Mouse (Mus musculus) heart, adult 18-20 months (tissue): ENCODE measurements at regions not wholly inside any gene's neighbourhood (a gene's known extent, or its start where the extent isn't known, plus 50 kb on each side); places are given as distances from the start of the nearest gene placed in this dataset.
A peak's percentile ranks its signal among the peaks of the same experiment; 100 is the strongest.

Source experiments
- DNase-seq, 2 experiments: peaks; one replicate each; pipeline ENCODE4 v3.0.0; 2021 to 2022; ENCODE audit warnings: mixed read lengths in 1 of 2

GRCm38 (mm10) chr14:61819251-61819650, 212.0 kb downstream of the Kcnrg start:
- no peak for DNase-seq

GRCm38 (mm10) chr14:61834291-61834936, 227.2 kb downstream of the Kcnrg start:
- DNase-seq, result no peak

- DNase-seq, result no peak
Observed at GRCm38 (mm10) chr14:61835729-61836128, 228.5 kb downstream of the Kcnrg start.

GRCm38 (mm10) chr14:61836231-61836630, 229.0 kb downstream of the Kcnrg start:
- no peak for DNase-seq

GRCm38 (mm10) chr14:61836965-61837364, 229.7 kb downstream of the Kcnrg start:
- no peak for DNase-seq

- DNase-seq, result no peak
Observed at GRCm38 (mm10) chr14:61837851-61838250, 230.6 kb downstream of the Kcnrg start.

- DNase-seq, result no peak
Observed at GRCm38 (mm10) chr14:61842476-61842875, 235.2 kb downstream of the Kcnrg start.

GRCm38 (mm10) chr14:61846441-61846840, 239.2 kb downstream of the Kcnrg start:
- DNase-seq, result no peak

- no peak for DNase-seq
Observed at GRCm38 (mm10) chr14:61850244-61850643, 243.0 kb downstream of the Kcnrg start.

- DNase-seq, result peak in 1 of 2 experiments; percentile 18
Observed at GRCm38 (mm10) chr14:61857616-61858015, 250.4 kb downstream of the Kcnrg start.

- DNase-seq, result no peak
Observed at GRCm38 (mm10) chr14:61860688-61861087, 253.4 kb downstream of the Kcnrg start.

GRCm38 (mm10) chr14:61861357-61861958, 254.2 kb downstream of the Kcnrg start:
- peak in 1 of 2 experiments; percentile 46 for DNase-seq

- no peak for DNase-seq
Observed at GRCm38 (mm10) chr14:61862931-61863330, 255.7 kb downstream of the Kcnrg start.

GRCm38 (mm10) chr14:61863475-61863874, 256.2 kb downstream of the Kcnrg start:
- DNase-seq, result peak; percentile 22 to 25

- DNase-seq, result no peak
Observed at GRCm38 (mm10) chr14:61866532-61867268, 259.4 kb downstream of the Kcnrg start.

GRCm38 (mm10) chr14:61874206-61874605, 266.9 kb downstream of the Kcnrg start:
- DNase-seq, result no peak

- no peak for DNase-seq
Observed at GRCm38 (mm10) chr14:61879416-61879815, 272.2 kb downstream of the Kcnrg start.

- no peak for DNase-seq
Observed at GRCm38 (mm10) chr14:61880514-61881259, 273.4 kb downstream of the Kcnrg start.

- no peak for DNase-seq
Observed at GRCm38 (mm10) chr14:61885241-61886015, 278.2 kb downstream of the Kcnrg start.

- peak; percentile 25 for DNase-seq
Observed at GRCm38 (mm10) chr14:61889626-61890025, 282.4 kb downstream of the Kcnrg start.

- no peak for DNase-seq
Observed at GRCm38 (mm10) chr14:61893786-61894185, 286.5 kb downstream of the Kcnrg start.

- DNase-seq, result no peak
Observed at GRCm38 (mm10) chr14:61896879-61897278, 289.6 kb downstream of the Kcnrg start.
